Mouse (Mus musculus) limb, embryonic 10.5 days (tissue): ENCODE measurements around the gene Pitpnm2. TPM values are rescaled to one million over a fixed set of nuclear protein-coding genes. Genes with fewer than 3 reads are reported as not detected.
A peak's percentile ranks its signal among the peaks of the same experiment; 100 is the strongest.

Source experiments
- DNase-seq: peaks from one replicate; pipeline ENCODE4 v3.0.0-alpha.2; 2017; ENCODE audit warnings: low spot score
- H3K27ac ChIP-seq: fragments of 300-500 bp; sonication (generic); 2 replicates; pipeline ENCODE4 v1.5.1; 2016; ENCODE audit warnings: mild to moderate bottlenecking
- H3K27me3 ChIP-seq: fragments of 300-500 bp; sonication (generic); 2 replicates; pipeline ENCODE4 v1.6.1; 2016; ENCODE audit warnings: low read depth, mild to moderate bottlenecking; ENCODE audit not compliant: poor library complexity, severe bottlenecking
- H3K36me3 ChIP-seq: fragments of 300-500 bp; sonication (generic); 2 replicates; pipeline ENCODE4 v1.6.1; 2016; ENCODE audit warnings: mild to moderate bottlenecking, moderate library complexity
- H3K4me1 ChIP-seq: fragments of 300-500 bp; sonication (generic); 2 replicates; pipeline ENCODE4 v1.6.1; 2016
- H3K4me3 ChIP-seq: fragments of 300-500 bp; sonication (generic); 2 replicates; pipeline ENCODE4 v1.5.1; 2016; ENCODE audit warnings: mild to moderate bottlenecking, moderate library complexity
- H3K9me3 ChIP-seq: fragments of 300-500 bp; sonication (generic); replicated peaks from 2 replicates; pipeline ENCODE4 v1.6.1; 2016; ENCODE audit warnings: mild to moderate bottlenecking
- WGBS: fragments of 180-500 bp; shearing (Covaris S2); methylation state at CpG from one replicate; pipeline ENCODE4 v1.1.7; 2016; 5-methylcytosine and 5-hydroxymethylcytosine counted together
- polyA plus RNA-seq: library from polyadenylated mRNA; unstranded; fragments of >200 nt; fragmentation: Nextera tagmentation; extraction: Ambion mirVana; gene quantifications from 2 replicates; pipeline ENCODE4 v1.2.1, GENCODE M21; 2016

Pitpnm2 gene
- polyA plus RNA-seq, 1 experiment from 2014 or later = 2.0 TPM

DNA sequence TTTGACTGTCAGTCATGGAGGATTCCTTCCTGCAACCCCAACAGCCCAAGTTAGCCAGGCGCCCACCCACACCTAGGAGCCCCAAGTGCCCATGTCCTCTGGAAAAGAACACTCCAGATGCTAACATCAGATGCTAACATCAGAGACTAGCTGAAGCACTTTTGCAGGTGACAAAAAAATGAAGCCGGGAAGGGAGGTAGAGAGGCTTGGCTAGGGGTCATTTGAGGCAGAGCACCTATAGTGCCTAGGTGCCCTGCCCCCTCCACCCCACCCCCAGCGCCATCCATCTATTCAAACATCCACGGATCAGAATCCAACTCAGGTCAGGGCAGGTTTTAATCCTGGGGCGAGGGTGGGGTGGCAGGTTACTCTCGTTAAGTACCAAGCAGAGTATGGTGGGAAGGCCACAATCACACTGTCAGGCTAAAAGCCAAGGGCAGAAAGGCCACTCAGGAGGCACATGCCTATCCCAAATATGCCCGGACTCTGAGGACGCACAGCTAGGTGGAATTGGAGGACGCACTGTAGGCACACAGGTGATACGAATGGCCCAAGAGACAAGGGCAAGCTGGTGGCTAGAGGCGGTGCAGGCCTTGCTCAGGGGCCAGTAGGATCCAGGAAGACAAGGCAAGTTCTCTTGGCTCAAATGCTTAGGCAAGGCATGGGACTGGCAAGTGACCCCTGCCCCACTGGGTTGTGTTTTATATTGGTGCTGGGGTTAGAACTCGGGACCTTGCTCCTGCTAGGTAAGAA, 155.5 kb downstream of the Pitpnm2 start:
- Histone ChIP-seq H3K9me3 (no peaks in the 10 kb centered on the region), H3K4me1 (peaks cover 16% of the 10 kb centered on the region), H3K36me3 (no peaks in the 10 kb centered on the region), H3K27me3 (peaks cover 30% of the 10 kb centered on the region), H3K4me3 (no peak overlapping the region), H3K27ac (no peak overlapping the region)
- 86% methylated on average over 12 of the region's 12 CpGs for WGBS
- DNase-seq = no peak

DNA sequence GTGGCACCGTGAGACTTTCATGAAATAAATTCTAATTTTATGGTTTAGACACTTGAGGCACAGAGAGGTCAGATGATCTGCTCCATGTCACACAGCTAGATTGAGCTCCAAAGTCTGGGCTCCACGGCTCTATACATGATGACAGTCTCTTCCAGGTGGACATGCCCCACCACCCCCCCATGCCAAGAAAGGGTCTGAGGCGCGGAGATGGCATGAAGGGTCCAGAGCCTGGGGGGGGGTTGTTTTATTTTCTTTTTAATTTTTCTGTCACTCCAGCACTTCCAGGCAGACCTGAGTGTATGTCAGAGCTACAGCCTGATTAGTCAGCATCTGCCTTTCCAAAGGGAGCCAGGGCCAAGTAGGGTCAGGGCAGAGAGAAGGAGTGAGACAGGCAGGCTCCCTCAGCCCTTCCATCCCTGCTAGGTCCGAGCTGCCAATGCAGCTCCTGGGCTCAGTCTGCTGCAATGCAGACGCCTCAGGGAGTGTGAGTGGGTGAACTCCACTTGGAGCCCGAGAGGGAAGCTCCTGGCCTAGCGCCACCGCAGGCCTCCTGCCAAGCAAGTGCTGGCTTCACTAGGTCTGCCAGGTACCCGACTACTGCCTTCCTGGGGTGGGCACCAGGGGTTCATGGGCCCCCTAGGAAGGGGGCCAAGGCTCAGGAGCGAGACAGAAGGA, 156.3 kb downstream of the Pitpnm2 start:
- Histone ChIP-seq H3K9me3 (no peaks in the 10 kb centered on the region), H3K27me3 (peaks cover 30% of the 10 kb centered on the region), H3K27ac (no peak overlapping the region), H3K4me1 (peaks cover 16% of the 10 kb centered on the region), H3K4me3 (no peak overlapping the region), H3K36me3 (no peaks in the 10 kb centered on the region)
- WGBS = 80% methylated on average over 11 of the region's 11 CpGs
- DNase-seq = no peak

DNA sequence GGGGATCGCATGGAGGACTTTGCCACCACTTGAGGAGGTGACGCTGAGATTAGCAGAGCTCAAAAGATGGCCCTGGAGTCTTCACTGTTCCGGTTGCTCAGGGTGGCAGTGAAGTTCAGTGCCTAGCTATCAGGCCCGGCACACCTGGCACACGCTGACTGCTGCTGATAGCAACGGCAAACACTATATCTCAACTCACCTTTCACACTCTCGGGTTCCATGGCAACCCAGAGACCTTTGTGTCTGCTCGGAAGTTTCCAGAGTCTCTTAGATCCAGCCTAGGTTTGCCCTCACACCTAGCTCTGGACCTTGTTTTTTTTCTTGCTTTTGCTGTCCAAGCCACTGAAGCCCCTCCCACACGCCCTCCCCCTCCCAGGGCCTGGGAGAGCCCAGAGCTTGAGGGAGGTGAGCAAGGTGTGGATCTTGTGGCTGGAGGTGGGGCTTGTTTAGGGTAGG, 157.6 kb downstream of the Pitpnm2 start:
- H3K27ac ChIP-seq = no peak overlapping the region
- no peaks in the 10 kb centered on the region for H3K9me3 ChIP-seq
- no peaks in the 10 kb centered on the region for H3K36me3 ChIP-seq
- peaks cover 30% of the 10 kb centered on the region for H3K27me3 ChIP-seq
- no peak overlapping the region for H3K4me3 ChIP-seq
- WGBS = 67% methylated on average over 9 of the region's 9 CpGs
- no peak for DNase-seq
- H3K4me1 ChIP-seq = peaks cover 16% of the 10 kb centered on the region

DNA sequence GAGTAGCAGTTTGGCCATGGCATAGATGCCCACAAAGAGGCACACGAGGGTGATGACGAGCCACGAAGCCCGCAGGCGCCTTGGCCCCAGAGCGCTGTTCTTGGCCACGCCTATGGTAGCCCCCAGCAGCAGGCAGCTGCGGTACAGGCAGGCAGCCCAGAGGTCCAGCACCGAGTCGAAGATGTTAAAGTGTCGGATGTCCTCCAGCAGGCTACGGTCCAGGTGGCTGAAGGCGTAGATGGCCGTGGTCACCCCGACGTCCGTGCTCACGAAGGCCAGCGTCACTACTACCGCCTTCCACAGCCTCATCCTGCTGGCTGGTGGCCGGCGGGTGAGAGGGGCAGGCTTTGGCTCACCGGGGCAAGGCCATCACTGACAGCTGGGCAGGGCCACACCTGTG, 159.7 kb downstream of the Pitpnm2 start:
- H3K27me3 ChIP-seq = peaks cover 18% of the 10 kb centered on the region
- peaks cover 4% of the 10 kb centered on the region; the same call in 1 of the 2 replicates for H3K4me1 ChIP-seq
- no peak for DNase-seq
- H3K9me3 ChIP-seq = no peaks in the 10 kb centered on the region
- 86% methylated on average over 23 of the region's 23 CpGs for WGBS
- H3K36me3 ChIP-seq = no peaks in the 10 kb centered on the region
- no peak overlapping the region for H3K27ac ChIP-seq
- H3K4me3 ChIP-seq = no peak overlapping the region

DNA sequence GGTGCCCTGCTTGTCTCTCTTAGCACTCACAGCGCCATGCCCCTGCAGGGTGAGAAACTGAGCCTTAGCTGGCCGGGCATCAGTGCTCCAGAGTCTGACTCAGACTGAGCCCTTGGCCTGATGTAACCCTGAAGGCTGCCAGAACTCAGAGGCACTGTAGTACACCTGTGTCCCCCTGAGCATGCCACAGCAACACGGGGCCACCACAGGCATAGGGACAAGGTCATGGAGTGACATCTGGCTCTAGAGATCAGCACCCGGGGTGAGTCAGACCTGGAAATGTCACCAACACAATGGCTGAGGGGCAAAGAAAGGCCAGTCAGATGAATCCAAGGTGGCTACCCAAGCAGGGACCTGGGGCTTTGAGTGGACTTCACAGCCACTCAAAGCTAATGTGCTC, 162.7 kb downstream of the Pitpnm2 start:
- Histone ChIP-seq H3K36me3 (no peaks in the 10 kb centered on the region), H3K4me3 (no peak overlapping the region), H3K27ac (no peak overlapping the region), H3K4me1 (no peaks in the 10 kb centered on the region), H3K27me3 (no peaks in the 10 kb centered on the region), H3K9me3 (no peaks in the 10 kb centered on the region)
- WGBS = 86% methylated on average over 4 of the region's 4 CpGs
- DNase-seq = no peak

DNA sequence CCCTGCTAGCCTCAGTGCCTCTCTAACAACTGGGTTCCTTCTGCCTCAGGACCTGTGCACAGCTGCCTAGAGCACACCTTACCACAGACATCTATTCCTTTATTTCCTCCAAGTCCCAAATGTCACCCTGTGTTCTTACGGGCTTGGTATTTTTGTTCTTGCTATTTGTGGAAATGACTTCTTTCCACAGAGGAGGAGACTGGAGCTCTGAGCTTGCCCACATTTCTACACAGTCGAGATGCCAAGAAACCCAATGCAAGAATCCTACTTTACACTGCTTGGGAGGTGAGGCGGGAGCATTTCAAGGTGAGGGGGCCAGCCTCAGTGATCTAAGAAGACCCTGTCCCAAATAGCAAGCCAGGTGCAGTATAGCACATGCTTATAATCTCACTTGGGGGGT, 164.0 kb downstream of the Pitpnm2 start:
- Histone ChIP-seq H3K27me3 (no peaks in the 10 kb centered on the region), H3K36me3 (no peaks in the 10 kb centered on the region), H3K4me1 (no peaks in the 10 kb centered on the region), H3K4me3 (no peak overlapping the region), H3K9me3 (no peaks in the 10 kb centered on the region), H3K27ac (no peak overlapping the region)
- WGBS = 86% methylated on average over 3 of the region's 3 CpGs
- DNase-seq = no peak

DNA sequence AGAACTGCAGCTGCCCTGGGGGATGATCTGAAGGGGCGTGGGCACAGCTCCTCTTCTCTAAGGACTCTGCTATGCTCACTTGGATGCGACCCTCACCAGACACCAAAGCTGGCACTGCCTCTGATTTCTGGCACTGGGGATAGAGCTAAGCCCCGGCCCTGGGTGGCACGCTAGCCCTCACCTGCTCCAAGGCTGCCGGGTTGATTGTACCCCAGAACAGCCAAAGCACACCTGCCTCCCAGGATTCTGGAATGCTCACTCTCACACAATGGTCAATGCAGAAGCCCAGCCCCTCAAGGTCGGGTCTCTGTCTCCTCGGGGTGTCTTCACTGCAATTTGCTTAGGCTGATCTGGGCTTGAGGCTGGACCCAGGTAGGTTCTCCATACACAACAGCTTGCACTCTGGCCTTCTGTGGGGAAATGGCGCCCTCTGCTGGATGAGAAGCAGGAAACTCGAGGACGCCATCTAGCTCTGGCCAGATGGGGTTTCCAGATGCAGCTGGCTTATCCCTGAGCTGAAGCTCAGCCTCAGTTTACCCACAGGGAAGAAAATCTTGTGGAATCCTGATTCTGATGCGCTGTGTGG, 164.9 kb downstream of the Pitpnm2 start:
- H3K9me3 ChIP-seq = no peaks in the 10 kb centered on the region
- no peak overlapping the region; the same call in 1 of the 2 replicates for H3K27ac ChIP-seq
- H3K4me1 ChIP-seq = no peaks in the 10 kb centered on the region
- H3K27me3 ChIP-seq = no peaks in the 10 kb centered on the region
- DNase-seq = peak; percentile 92
- no peaks in the 10 kb centered on the region for H3K36me3 ChIP-seq
- no peak overlapping the region for H3K4me3 ChIP-seq
- WGBS = 41% methylated on average over 11 of the region's 11 CpGs

DNA sequence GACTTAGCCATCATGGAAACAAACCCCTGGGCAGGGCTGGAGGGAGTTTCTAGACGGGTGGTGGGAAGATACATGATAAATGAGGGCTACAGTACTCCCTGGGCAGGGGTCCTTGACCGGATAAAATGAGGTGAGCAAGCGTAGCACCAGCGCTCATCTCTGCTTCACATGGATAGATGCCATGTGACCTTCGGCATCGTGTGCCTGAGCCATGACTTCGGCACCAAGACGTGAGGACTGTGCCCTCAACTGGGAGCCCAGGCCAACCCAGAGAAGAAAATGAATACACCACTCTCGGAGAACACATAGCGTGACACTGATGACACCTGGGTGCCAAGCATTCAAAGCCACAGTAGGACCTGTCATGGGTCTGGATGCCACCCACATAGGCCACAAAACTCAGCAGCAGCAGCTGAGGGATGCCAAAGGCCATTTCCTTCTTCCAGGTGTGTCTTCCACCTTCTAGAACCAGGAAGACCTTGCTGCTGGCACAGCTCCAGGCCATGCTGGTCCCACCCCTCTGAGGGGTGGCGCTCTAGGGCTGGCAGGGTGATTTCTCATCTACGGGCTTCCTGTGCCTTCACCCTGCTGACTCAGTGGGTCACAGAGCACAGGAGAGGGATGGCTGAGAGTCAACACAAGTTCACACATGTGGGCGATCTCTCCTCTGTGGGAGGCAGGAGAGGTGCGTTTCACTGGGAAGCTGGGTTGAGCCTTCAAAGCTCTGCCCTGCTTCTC, 165.5 kb downstream of the Pitpnm2 start:
- Histone ChIP-seq H3K27ac (no peak overlapping the region; the same call in 1 of the 2 replicates), H3K4me3 (no peak overlapping the region), H3K27me3 (no peaks in the 10 kb centered on the region), H3K9me3 (no peaks in the 10 kb centered on the region), H3K4me1 (peaks cover 4% of the 10 kb centered on the region; the same call in 1 of the 2 replicates), H3K36me3 (no peaks in the 10 kb centered on the region)
- no peak for DNase-seq
- WGBS = 88% methylated on average over 14 of the region's 14 CpGs

DNA sequence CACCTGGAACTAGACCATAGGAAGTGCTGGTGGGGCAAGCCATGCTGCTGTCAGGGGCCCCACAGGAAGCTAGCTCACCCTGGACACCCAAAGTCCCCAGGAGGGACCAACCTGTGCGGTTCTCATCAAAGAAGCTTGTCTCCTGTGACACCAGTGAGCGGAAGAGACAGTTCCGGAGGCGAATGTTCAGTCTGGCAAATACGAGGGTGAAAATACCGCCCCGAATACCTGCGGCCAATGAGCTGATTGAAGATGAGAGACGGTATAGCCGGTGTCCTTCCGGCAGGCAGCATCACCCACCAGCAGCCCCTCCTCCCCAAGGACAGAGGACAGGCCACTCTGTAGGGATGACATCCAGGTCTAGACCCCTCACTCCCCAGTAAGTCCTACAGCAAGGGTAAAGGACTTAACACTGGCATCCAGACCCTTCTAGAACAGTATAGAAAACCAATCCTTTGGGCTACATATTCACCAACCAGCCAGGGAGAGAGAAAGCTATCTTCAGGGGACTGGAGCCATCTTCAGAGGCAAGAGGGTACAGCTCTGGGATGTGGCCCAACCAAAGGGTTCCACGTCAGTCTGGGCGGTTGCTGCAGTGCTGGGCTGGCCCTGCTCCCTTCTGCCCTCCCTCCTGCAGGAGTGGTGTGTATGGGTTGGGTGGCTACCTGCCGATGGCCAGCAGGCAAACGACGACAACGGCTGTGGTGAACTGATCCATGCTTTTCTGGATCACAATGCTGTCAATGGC, 166.4 kb downstream of the Pitpnm2 start:
- H3K9me3 ChIP-seq = no peaks in the 10 kb centered on the region
- no peak for DNase-seq
- no peak overlapping the region for H3K4me3 ChIP-seq
- H3K36me3 ChIP-seq = no peaks in the 10 kb centered on the region
- 88% methylated on average over 17 of the region's 17 CpGs for WGBS
- H3K27ac ChIP-seq = no peak overlapping the region
- no peaks in the 10 kb centered on the region for H3K27me3 ChIP-seq
- H3K4me1 ChIP-seq = peaks cover 12% of the 10 kb centered on the region; the same call in 1 of the 2 replicates

DNA sequence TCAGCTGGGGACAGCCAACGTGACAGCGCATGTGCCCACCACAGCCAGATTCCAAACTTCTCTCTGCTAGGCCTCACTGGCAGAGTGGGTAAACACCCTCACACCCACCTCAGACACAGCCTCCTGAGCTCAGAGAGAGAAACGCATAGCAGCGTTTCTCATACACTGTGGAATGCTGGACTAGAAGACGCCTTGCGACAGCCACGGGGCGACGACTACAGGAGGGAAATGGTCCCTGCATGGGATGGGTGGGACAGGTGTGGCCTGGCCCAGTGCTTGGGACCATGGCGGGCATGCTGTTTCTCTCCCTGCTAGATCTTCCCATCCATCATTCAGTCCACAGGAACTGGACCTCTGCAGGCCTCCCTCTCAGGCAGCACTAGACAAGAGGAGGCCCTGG, 167.1 kb downstream of the Pitpnm2 start:
- Histone ChIP-seq H3K36me3 (no peaks in the 10 kb centered on the region), H3K27me3 (no peaks in the 10 kb centered on the region), H3K4me1 (peaks cover 18% of the 10 kb centered on the region; the same call in 1 of the 2 replicates), H3K4me3 (no peak overlapping the region), H3K27ac (no peak overlapping the region), H3K9me3 (no peaks in the 10 kb centered on the region)
- WGBS = 86% methylated on average over 10 of the region's 10 CpGs
- no peak for DNase-seq

DNA sequence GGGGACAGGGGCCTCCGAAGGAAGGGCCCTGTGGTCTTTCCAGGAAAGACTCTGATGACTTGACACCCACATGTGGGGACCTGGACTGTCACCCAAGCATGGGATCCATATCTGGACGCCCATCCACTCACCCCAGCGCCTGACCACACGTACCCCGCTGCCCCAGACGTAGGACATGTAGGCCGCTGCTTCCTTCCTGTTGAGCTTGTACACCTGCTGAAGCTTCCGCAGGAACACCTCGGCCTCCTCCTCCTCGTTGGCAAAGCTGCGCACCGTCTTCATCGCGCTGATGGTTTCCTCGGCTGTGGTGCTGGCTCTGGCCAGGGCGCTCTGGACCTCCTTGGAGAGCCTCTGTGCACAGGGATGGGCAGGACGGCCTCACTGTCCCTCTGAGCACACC, 169.7 kb downstream of the Pitpnm2 start:
- Histone ChIP-seq H3K27me3 (no peaks in the 10 kb centered on the region), H3K27ac (no peak overlapping the region), H3K4me3 (no peak overlapping the region), H3K4me1 (peaks cover 37% of the 10 kb centered on the region), H3K36me3 (no peaks in the 10 kb centered on the region), H3K9me3 (no peaks in the 10 kb centered on the region)
- WGBS = 94% methylated on average over 17 of the region's 17 CpGs
- DNase-seq = no peak

DNA sequence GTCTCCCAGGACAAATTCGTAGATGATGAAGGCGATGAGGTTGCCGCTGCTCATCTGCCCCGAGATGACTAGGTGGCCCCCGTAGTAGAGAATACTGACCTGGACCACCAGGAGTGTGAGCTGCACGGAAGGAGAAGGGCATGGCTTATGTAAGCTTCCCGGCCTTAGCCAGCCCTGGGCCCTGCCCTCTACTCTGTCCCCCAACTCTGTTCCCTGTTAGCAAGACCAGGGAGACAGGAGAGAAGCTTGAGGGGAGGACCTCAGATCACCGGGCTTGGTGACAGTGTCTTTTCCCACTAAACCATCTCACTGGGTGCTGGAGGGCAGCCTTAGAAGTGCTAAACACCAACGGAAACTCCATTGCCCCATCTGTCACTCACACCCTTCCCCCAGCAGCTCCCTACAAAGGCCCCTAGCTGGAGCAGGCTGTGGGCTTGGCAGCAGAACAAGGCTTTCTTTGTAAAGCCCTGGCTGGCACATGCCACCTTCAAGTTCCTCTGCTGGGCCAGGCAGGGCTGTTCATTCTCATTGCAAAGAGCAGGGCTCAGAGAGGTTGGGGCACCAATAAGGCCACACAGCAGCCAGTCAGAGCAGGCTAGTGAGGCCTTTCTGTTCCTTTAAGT, 170.7 kb downstream of the Pitpnm2 start:
- no peak for DNase-seq
- Histone ChIP-seq H3K36me3 (no peaks in the 10 kb centered on the region), H3K27me3 (no peaks in the 10 kb centered on the region), H3K27ac (peak overlapping the region; percentile 48; the same call in 1 of the 2 replicates), H3K4me3 (no peak overlapping the region), H3K9me3 (no peaks in the 10 kb centered on the region), H3K4me1 (peaks cover 44% of the 10 kb centered on the region)
- 52% methylated on average over 9 of the region's 9 CpGs for WGBS
